Mouse (Mus musculus) embryonic fibroblast, embryonic 13.5 days (primary cell): ENCODE results near the gene Ptges2.

Source experiments
- CTCF ChIP-seq: IDR thresholded peaks from 2 replicates; pipeline ENCODE4 v1.5.1; 2011; ENCODE audit warnings: mild to moderate bottlenecking, control low read depth, low read length, moderate library complexity, borderline replicate concordance; ENCODE audit not compliant: insufficient read depth
- POLR2A ChIP-seq: IDR thresholded peaks from 2 replicates; pipeline ENCODE4 v1.6.1; 2011; ENCODE audit warnings: low read depth, mild to moderate bottlenecking, control low read depth, low read length, moderate library complexity

GRCm38 (mm10) chr2:32392063-32392462, 3.6 kb upstream of the Ptges2 start:
- TF ChIP-seq POLR2A (no peak), CTCF (no peak)
